Mouse (Mus musculus): ENCODE data around the gene Gm21988. TPM values are rescaled to one million over a fixed set of nuclear protein-coding genes. Genes with fewer than 3 reads are reported as not detected.

The Gm21988 gene
- polyA plus RNA-seq (2014; fragmentation: Nextera tagmentation; extraction: Ambion mirVana): 7.7 and 9.3 TPM in 2 replicates

- no peaks in the 10 kb centered on the region for H3K9me3 ChIP-seq (replicated peaks; ENCODE audit: control insufficient read depth, low read length)
- ATAC-seq (replicated peaks; ENCODE audit: insufficient number of reproducible peaks, low FRiP score, low TSS enrichment): 0 out of 2 replicates have a peak, but pooled peaks have one; percentile 32
- WGBS (ENCODE audit: insufficient replicate concordance): under 1% methylated on average over 33 of the region's 35 CpGs
Observed at GRCm38 (mm10) chr11:70239541-70240279, at the start of gene Gm21988, which contains the start of gene Rnasek. Gene Gm21988, minus strand, starts transcription at chr11:70239830. Gene Rnasek, minus strand, starts transcription at chr11:70239842.

GRCm38 (mm10) chr11:70289236-70289635, 49.6 kb upstream of the Gm21988 start:
- Histone ChIP-seq H3K36me3 (ENCODE audit: control insufficient read depth, insufficient read depth, low read length) (no peaks in the 10 kb centered on the region), H3K9ac (ENCODE audit: low read depth, low read length) (no peak overlapping the region), H3K9me3 (replicated peaks; ENCODE audit: control insufficient read depth, low read length) (no peaks in the 10 kb centered on the region), H3K4me2 (no peak overlapping the region), H3K27me3 (ENCODE audit: control insufficient read depth, insufficient read depth, low read length) (no peaks in the 10 kb centered on the region), H3K27ac (ENCODE audit: low read depth, low read length) (no peak overlapping the region), H3K4me1 (ENCODE audit: control insufficient read depth, insufficient read depth, low read length) (no peaks in the 10 kb centered on the region), H3K4me3 (ENCODE audit: low read depth, low read length) (no peak overlapping the region)
- 26% methylated on average over 6 of the region's 6 CpGs for WGBS (ENCODE audit: insufficient replicate concordance)
- no peak for ATAC-seq (replicated peaks; ENCODE audit: insufficient number of reproducible peaks, low FRiP score, low TSS enrichment)

More at GRCm38 (mm10) chr11:70239541-70240279, at the start of gene Gm21988, which contains the start of gene Rnasek:
- Histone ChIP-seq H3K4me2 (peak within 1 kb of the TSS; percentile 94), H3K9ac (ENCODE audit: low read depth, low read length) (peak within 1 kb of the TSS; percentile 93), H3K27ac (ENCODE audit: low read depth, low read length) (peak within 1 kb of the TSS; percentile 96), H3K4me1 (ENCODE audit: control insufficient read depth, insufficient read depth, low read length) (peaks cover 27% of the 10 kb centered on the region), H3K27me3 (ENCODE audit: control insufficient read depth, insufficient read depth, low read length) (0 out of 2 replicates have a peak, but pooled peaks cover 4% of the 10 kb centered on the region), H3K4me3 (ENCODE audit: low read depth, low read length) (peak within 1 kb of the TSS; percentile 77), H3K36me3 (ENCODE audit: control insufficient read depth, insufficient read depth, low read length) (0 out of 2 replicates have a peak, but pooled peaks cover 2% of the 10 kb centered on the region)

- Histone ChIP-seq H3K4me2 (no peak overlapping the region), H3K9me3 (replicated peaks; ENCODE audit: control insufficient read depth, low read length) (no peaks in the 10 kb centered on the region), H3K9ac (ENCODE audit: low read depth, low read length) (no peak overlapping the region), H3K27ac (ENCODE audit: low read depth, low read length) (no peak overlapping the region), H3K4me1 (ENCODE audit: control insufficient read depth, insufficient read depth, low read length) (no peaks in the 10 kb centered on the region), H3K4me3 (ENCODE audit: low read depth, low read length) (no peak overlapping the region), H3K27me3 (ENCODE audit: control insufficient read depth, insufficient read depth, low read length) (no peaks in the 10 kb centered on the region), H3K36me3 (ENCODE audit: control insufficient read depth, insufficient read depth, low read length) (no peaks in the 10 kb centered on the region)
- no peak for ATAC-seq (replicated peaks; ENCODE audit: insufficient number of reproducible peaks, low FRiP score, low TSS enrichment)
- 81% methylated on average over 10 of the region's 10 CpGs for WGBS (ENCODE audit: insufficient replicate concordance)
Observed at GRCm38 (mm10) chr11:70288102-70288501, 48.5 kb upstream of the Gm21988 start.

- 58% methylated on average over 5 of the region's 5 CpGs for WGBS (ENCODE audit: insufficient replicate concordance)
- Histone ChIP-seq H3K4me3 (ENCODE audit: low read depth, low read length) (no peak overlapping the region), H3K4me2 (no peak overlapping the region), H3K27me3 (ENCODE audit: control insufficient read depth, insufficient read depth, low read length) (no peaks in the 10 kb centered on the region), H3K4me1 (ENCODE audit: control insufficient read depth, insufficient read depth, low read length) (no peaks in the 10 kb centered on the region), H3K9me3 (replicated peaks; ENCODE audit: control insufficient read depth, low read length) (no peaks in the 10 kb centered on the region), H3K36me3 (ENCODE audit: control insufficient read depth, insufficient read depth, low read length) (no peaks in the 10 kb centered on the region), H3K27ac (ENCODE audit: low read depth, low read length) (no peak overlapping the region), H3K9ac (ENCODE audit: low read depth, low read length) (no peak overlapping the region)
- no peak for ATAC-seq (replicated peaks; ENCODE audit: insufficient number of reproducible peaks, low FRiP score, low TSS enrichment)
Observed at GRCm38 (mm10) chr11:70285686-70286085, 46.1 kb upstream of the Gm21988 start.

GRCm38 (mm10) chr11:70284757-70285156, 45.1 kb upstream of the Gm21988 start:
- Histone ChIP-seq H3K27ac (ENCODE audit: low read depth, low read length) (no peak overlapping the region), H3K4me1 (ENCODE audit: control insufficient read depth, insufficient read depth, low read length) (no peaks in the 10 kb centered on the region), H3K36me3 (ENCODE audit: control insufficient read depth, insufficient read depth, low read length) (no peaks in the 10 kb centered on the region), H3K27me3 (ENCODE audit: control insufficient read depth, insufficient read depth, low read length) (no peaks in the 10 kb centered on the region), H3K4me2 (no peak overlapping the region), H3K9ac (ENCODE audit: low read depth, low read length) (no peak overlapping the region), H3K4me3 (ENCODE audit: low read depth, low read length) (no peak overlapping the region), H3K9me3 (replicated peaks; ENCODE audit: control insufficient read depth, low read length) (no peaks in the 10 kb centered on the region)
- ATAC-seq (replicated peaks; ENCODE audit: insufficient number of reproducible peaks, low FRiP score, low TSS enrichment): no peak
- WGBS (ENCODE audit: insufficient replicate concordance): 69% methylated on average over 3 of the region's 3 CpGs

- ATAC-seq (replicated peaks; ENCODE audit: insufficient number of reproducible peaks, low FRiP score, low TSS enrichment): no peak
- no peak overlapping the region for H3K4me3 ChIP-seq (ENCODE audit: low read depth, low read length)
- WGBS (ENCODE audit: insufficient replicate concordance): 72% methylated on average over 4 of the region's 4 CpGs
Observed at GRCm38 (mm10) chr11:70283666-70284065, 44.0 kb upstream of the Gm21988 start.

GRCm38 (mm10) chr11:70280441-70280840, 40.8 kb upstream of the Gm21988 start:
- Histone ChIP-seq H3K36me3 (ENCODE audit: control insufficient read depth, insufficient read depth, low read length) (no peaks in the 10 kb centered on the region), H3K9ac (ENCODE audit: low read depth, low read length) (no peak overlapping the region), H3K27me3 (ENCODE audit: control insufficient read depth, insufficient read depth, low read length) (no peaks in the 10 kb centered on the region), H3K4me1 (ENCODE audit: control insufficient read depth, insufficient read depth, low read length) (no peaks in the 10 kb centered on the region), H3K4me2 (no peak overlapping the region), H3K27ac (ENCODE audit: low read depth, low read length) (no peak overlapping the region), H3K4me3 (ENCODE audit: low read depth, low read length) (no peak overlapping the region), H3K9me3 (replicated peaks; ENCODE audit: control insufficient read depth, low read length) (no peaks in the 10 kb centered on the region)
- 66% methylated on average over 3 of the region's 3 CpGs for WGBS (ENCODE audit: insufficient replicate concordance)
- no peak for ATAC-seq (replicated peaks; ENCODE audit: insufficient number of reproducible peaks, low FRiP score, low TSS enrichment)

More at GRCm38 (mm10) chr11:70283666-70284065, 44.0 kb upstream of the Gm21988 start:
- no peak overlapping the region for H3K27ac ChIP-seq (ENCODE audit: low read depth, low read length)
- H3K27me3 ChIP-seq (ENCODE audit: control insufficient read depth, insufficient read depth, low read length): no peaks in the 10 kb centered on the region
- no peaks in the 10 kb centered on the region for H3K36me3 ChIP-seq (ENCODE audit: control insufficient read depth, insufficient read depth, low read length)
- no peak overlapping the region for H3K4me2 ChIP-seq
- H3K9ac ChIP-seq (ENCODE audit: low read depth, low read length): no peak overlapping the region
- no peaks in the 10 kb centered on the region for H3K9me3 ChIP-seq (replicated peaks; ENCODE audit: control insufficient read depth, low read length)
- no peaks in the 10 kb centered on the region for H3K4me1 ChIP-seq (ENCODE audit: control insufficient read depth, insufficient read depth, low read length)

- Histone ChIP-seq H3K4me2 (no peak overlapping the region), H3K4me1 (ENCODE audit: control insufficient read depth, insufficient read depth, low read length) (no peaks in the 10 kb centered on the region), H3K36me3 (ENCODE audit: control insufficient read depth, insufficient read depth, low read length) (no peaks in the 10 kb centered on the region), H3K27me3 (ENCODE audit: control insufficient read depth, insufficient read depth, low read length) (no peaks in the 10 kb centered on the region), H3K9me3 (replicated peaks; ENCODE audit: control insufficient read depth, low read length) (no peaks in the 10 kb centered on the region), H3K9ac (ENCODE audit: low read depth, low read length) (no peak overlapping the region), H3K4me3 (ENCODE audit: low read depth, low read length) (no peak overlapping the region), H3K27ac (ENCODE audit: low read depth, low read length) (no peak overlapping the region)
- no peak for ATAC-seq (replicated peaks; ENCODE audit: insufficient number of reproducible peaks, low FRiP score, low TSS enrichment)
- WGBS (ENCODE audit: insufficient replicate concordance): 74% methylated on average over 3 of the region's 3 CpGs
Observed at GRCm38 (mm10) chr11:70278961-70279360, 39.3 kb upstream of the Gm21988 start.

GRCm38 (mm10) chr11:70271641-70272040, 32.0 kb upstream of the Gm21988 start:
- Histone ChIP-seq H3K27ac (ENCODE audit: low read depth, low read length) (no peak overlapping the region), H3K4me1 (ENCODE audit: control insufficient read depth, insufficient read depth, low read length) (no peaks in the 10 kb centered on the region), H3K4me3 (ENCODE audit: low read depth, low read length) (no peak overlapping the region), H3K4me2 (no peak overlapping the region), H3K9me3 (replicated peaks; ENCODE audit: control insufficient read depth, low read length) (no peaks in the 10 kb centered on the region), H3K27me3 (ENCODE audit: control insufficient read depth, insufficient read depth, low read length) (no peaks in the 10 kb centered on the region), H3K36me3 (ENCODE audit: control insufficient read depth, insufficient read depth, low read length) (no peaks in the 10 kb centered on the region), H3K9ac (ENCODE audit: low read depth, low read length) (no peak overlapping the region)
- WGBS (ENCODE audit: insufficient replicate concordance): 82% methylated on average over 7 of the region's 7 CpGs
- no peak for ATAC-seq (replicated peaks; ENCODE audit: insufficient number of reproducible peaks, low FRiP score, low TSS enrichment)

Measured in heart, embryonic 11.5 days (tissue).